Mouse (Mus musculus): ENCODE results near the gene Pck1.

Pck1 gene

GRCm38 (mm10) chr2:173151352-173151751, 1.5 kb upstream of the Pck1 start:
- no peak for DNase-seq (ENCODE audit: low read depth)

- DNase-seq (ENCODE audit: low read depth): no peak
These were observed 1.0 kb upstream of the Pck1 start for GRCm38 (mm10) chr2:173151784-173152284.

- DNase-seq (ENCODE audit: low read depth): no peak
These were observed 418 bp downstream of the Pck1 start for GRCm38 (mm10) chr2:173153266-173153665.

DNA sequence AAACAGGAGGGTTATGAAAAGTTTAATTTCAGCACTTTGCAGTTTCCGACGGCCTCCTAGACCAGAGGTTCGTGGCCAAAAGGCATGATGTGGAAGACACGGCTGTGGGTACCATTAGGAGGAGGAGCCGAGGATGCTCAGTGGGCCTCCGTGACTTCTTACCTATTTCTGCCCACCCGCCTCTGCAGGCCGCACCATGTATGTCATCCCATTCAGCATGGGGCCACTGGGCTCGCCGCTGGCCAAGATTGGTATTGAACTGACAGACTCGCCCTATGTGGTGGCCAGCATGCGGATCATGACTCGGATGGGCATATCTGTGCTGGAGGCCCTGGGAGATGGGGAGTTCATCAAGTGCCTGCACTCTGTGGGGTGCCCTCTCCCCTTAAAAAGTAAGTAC, 1.7 kb downstream of the Pck1 start:
- DNase-seq (ENCODE audit: low read depth): no peak

- DNase-seq (ENCODE audit: low read depth): no peak
These were observed 2.1 kb downstream of the Pck1 start for GRCm38 (mm10) chr2:173154962-173155361.

DNA sequence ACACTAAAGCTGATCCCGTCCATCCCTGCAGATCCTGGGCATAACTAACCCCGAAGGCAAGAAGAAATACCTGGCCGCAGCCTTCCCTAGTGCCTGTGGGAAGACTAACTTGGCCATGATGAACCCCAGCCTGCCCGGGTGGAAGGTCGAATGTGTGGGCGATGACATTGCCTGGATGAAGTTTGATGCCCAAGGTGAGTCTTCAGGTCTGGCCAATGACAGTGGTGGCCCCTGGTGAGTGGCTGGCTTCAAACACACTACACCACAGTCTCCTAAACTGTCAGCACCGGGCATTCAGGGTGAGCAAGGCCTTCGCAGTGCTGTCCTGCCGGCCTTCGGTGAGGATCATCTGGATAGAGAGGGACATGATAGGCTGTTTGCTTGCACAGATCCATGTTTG, 3.1 kb downstream of the Pck1 start:
- no peak for DNase-seq (ENCODE audit: low read depth)

DNA sequence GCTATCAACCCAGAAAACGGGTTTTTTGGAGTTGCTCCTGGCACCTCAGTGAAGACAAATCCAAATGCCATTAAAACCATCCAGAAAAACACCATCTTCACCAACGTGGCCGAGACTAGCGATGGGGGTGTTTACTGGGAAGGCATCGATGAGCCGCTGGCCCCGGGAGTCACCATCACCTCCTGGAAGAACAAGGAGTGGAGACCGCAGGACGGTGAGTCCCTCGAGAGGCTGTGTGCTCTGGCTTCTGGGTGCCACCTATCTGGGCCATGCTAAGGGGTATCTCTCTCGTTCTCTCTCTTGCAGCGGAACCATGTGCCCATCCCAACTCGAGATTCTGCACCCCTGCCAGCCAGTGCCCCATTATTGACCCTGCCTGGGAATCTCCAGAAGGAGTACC, 4.1 kb downstream of the Pck1 start:
- no peak for DNase-seq (ENCODE audit: low read depth)

GRCm38 (mm10) chr2:173157376-173157775, 4.5 kb downstream of the Pck1 start:
- no peak for DNase-seq (ENCODE audit: low read depth)

GRCm38 (mm10) chr2:173157871-173158270, 5.0 kb downstream of the Pck1 start:
- DNase-seq (ENCODE audit: low read depth): no peak

- DNase-seq (ENCODE audit: low read depth): no peak
These were observed 5.7 kb downstream of the Pck1 start for GRCm38 (mm10) chr2:173158390-173159055.

DNA sequence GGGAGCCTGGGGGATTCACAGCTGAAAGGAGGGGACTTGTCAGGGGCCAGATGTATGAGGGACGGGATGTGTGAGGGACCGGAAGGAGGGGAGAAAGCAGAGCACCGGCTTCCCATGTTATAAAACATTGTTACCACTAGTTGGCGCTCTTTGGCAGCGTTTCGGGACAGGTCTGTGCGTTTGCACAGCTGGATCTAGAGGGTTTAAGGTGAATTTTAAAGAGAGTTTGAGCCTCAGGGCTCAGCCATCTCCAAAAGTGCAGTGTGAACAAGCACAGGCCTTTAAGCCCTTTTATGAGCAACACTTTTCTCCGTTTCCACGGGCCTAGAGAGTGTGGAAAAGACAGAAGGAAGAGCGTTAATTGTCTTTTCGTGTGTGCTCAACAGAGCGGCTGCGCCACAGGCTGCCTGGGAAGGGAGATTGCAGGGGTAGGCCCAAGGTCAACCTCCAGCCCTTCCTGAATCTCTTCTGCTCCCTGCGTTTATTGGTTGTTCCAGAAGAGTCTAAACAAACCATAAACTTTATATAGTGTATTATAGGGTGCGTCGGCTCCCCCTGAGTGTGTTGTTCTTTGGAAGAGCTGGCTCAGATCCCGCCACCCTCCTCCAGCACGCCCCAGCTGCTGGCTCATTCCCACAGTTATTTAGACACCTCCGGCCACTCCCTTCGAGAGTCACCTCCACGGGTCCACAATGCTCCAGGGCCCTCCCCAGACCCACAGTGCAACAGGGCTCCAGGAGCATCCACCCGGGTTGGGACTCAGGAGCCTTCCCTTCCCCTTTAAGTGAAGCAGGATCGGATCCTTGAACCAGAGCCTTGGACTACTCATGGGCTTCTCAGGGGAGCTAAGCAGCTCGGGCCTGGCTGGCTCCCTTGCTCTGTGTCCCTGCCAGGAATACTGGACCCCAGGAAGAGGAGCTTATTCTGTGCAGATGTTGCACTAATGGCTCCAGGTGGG, 6.8 kb downstream of the Pck1 start:
- no peak for DNase-seq (ENCODE audit: low read depth)

- DNase-seq (ENCODE audit: low read depth): no peak
These were observed 10.5 kb downstream of the Pck1 start for GRCm38 (mm10) chr2:173163380-173163779.

DNA sequence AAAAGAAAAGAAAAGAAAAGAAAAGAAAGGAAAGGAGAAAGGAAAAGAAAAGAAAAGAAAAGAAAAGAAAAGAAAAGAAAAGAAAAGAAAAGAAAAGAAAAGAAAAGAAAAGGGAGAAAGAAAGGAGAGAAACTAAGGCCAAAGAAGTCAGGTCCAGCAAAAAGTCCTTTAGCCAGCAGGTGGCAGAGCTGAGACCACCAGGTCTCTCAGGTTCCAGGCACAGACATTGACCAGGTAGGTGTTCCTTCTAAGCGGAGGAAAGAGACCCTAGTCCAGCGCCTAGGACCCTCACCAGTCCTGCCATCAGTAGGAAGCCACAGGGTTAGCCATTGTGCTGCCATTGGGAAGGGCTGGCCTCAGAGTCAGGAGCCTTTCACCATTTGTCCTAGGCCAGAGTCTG, 11.5 kb downstream of the Pck1 start:
- DNase-seq (ENCODE audit: low read depth): no peak

- DNase-seq (ENCODE audit: low read depth): no peak
These were observed 12.1 kb downstream of the Pck1 start for GRCm38 (mm10) chr2:173164946-173165345.

- DNase-seq (ENCODE audit: low read depth): no peak
These were observed 12.5 kb downstream of the Pck1 start for GRCm38 (mm10) chr2:173165357-173165756.

- DNase-seq (ENCODE audit: low read depth): no peak
These were observed 15.6 kb downstream of the Pck1 start for GRCm38 (mm10) chr2:173168411-173168851.

GRCm38 (mm10) chr2:173170081-173170480, 17.2 kb downstream of the Pck1 start:
- no peak for DNase-seq (ENCODE audit: low read depth)

- no peak for DNase-seq (ENCODE audit: low read depth)
These were observed 17.9 kb downstream of the Pck1 start for GRCm38 (mm10) chr2:173170715-173171114.

GRCm38 (mm10) chr2:173171470-173171869, 18.6 kb downstream of the Pck1 start:
- DNase-seq (ENCODE audit: low read depth): no peak

DNA sequence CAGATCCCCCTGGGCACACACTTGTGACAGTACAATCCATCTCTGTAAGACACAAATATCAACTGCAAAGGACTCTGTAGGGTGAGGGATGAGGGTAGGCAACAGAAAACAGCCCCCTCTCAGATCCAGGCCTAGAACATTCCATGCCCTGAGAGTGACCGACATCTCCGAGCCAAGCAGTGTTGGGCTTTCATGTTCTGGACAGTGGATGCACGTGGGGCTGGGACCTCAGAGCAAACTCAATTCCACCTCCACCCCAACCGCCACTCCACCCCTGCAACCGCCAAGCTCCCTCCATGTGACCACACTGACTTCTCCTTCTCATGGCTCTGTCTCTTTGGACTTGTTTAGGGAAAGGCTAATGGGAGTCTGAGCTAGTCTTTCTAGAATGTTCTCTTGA, 19.1 kb downstream of the Pck1 start:
- DNase-seq (ENCODE audit: low read depth): no peak

GRCm38 (mm10) chr2:173172386-173172785, 19.5 kb downstream of the Pck1 start:
- DNase-seq (ENCODE audit: low read depth): no peak

- DNase-seq (ENCODE audit: low read depth): no peak
These were observed 20.2 kb downstream of the Pck1 start for GRCm38 (mm10) chr2:173173008-173173407.
